Mouse (Mus musculus) lung, adult 18-20 months (tissue): ENCODE measurements around the gene Clcc1.

ENCODE experiments used
- DNase-seq, 2 experiments: peaks; one replicate each; pipeline ENCODE4 v3.0.0; 2022; ENCODE audit warnings: mixed read lengths in 2 of 2

Clcc1 gene

DNA sequence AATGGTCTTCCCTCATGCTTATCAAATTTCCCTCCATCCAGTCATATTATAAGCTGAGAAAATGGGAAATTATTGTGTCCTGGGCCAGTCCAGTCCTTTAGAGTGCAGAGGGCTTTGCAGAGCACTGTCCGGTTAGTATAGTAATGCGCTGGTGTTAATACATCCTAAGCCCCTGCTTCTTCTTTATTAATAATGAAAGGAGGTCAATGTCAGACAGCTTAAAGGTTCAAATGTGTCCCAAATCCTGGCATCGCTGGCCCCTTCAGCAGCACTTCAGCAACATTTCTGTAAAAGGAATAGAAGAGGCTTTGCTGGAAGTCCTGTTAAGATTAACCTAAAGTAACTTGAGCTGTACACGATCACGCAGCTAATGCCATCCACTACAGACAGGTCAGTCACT is 57.6 kb downstream of the Clcc1 start:
- DNase-seq: no peak

DNA sequence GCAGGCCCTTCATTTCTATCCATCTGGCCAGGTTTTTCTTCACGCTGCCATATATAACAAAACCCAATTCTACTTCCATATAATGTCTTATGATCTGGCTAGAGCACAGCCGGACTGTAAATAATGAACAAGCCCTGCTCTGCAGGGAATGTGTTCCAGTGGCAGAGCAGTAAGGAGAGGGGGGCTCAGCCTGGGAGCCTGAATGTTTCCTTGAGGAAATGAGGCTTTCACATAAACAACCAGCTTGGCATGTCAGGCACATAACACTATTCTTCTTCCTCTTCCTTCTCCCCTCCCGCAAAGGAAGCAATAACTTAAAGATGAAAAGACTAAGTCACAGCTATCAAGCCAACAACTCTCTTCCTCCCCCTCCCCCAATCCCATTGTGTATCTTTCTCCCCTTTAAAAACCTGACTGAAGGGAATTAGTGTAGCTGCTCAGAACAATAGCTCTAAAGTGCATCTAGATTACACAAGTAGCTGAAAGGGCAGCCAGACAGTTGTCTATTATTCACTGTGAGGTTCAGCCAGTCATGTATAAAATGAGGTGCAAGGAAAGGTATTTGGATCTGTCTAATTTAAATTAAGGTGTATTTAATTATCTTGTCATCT is 59.5 kb downstream of the Clcc1 start:
- DNase-seq: no peak

- DNase-seq: no peak
Measured at GRCm38 (mm10) chr3:108714837-108715236, 61.1 kb downstream of the Clcc1 start.

GRCm38 (mm10) chr3:108717896-108718502 is 64.3 kb downstream of the Clcc1 start:
- DNase-seq: no peak

DNA sequence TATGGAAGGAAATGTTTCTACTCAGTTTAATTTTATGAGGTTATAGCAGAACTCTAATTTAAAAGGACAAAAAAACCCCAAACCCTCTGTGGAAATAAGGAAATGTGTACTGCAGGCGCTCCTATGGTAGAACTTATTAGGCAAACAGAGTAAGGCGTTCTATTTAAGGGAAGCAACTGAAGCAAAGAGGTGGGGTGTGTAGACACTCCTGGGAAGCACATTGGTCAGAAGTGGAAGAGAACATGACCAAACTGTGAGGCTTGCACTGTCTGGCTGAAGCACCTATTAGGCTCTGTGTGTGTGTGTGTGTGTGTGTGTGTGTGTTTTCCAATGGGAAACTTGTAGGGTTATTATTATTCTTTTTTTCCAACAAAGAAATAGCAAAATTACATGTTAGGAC is 65.6 kb downstream of the Clcc1 start:
- no peak for DNase-seq

DNA sequence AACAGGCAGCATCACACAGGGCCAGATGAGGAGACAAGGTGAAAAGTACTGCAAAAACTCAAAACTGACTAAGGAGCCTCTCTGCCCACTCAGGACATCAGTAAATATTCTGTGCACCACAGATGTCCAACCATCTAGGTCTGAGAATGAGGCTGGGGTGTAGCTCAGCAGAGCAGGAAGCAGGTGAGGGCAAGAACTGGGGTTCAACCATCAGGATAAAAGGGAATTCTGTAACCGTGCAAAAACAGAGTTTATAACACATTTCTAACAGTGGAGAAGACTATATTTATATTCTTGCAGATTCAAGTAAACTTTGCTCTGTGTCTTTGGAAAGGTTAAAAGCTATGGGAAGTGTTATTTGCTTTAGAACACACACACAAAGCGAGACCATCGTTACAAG is 66.0 kb downstream of the Clcc1 start:
- no peak for DNase-seq

DNA sequence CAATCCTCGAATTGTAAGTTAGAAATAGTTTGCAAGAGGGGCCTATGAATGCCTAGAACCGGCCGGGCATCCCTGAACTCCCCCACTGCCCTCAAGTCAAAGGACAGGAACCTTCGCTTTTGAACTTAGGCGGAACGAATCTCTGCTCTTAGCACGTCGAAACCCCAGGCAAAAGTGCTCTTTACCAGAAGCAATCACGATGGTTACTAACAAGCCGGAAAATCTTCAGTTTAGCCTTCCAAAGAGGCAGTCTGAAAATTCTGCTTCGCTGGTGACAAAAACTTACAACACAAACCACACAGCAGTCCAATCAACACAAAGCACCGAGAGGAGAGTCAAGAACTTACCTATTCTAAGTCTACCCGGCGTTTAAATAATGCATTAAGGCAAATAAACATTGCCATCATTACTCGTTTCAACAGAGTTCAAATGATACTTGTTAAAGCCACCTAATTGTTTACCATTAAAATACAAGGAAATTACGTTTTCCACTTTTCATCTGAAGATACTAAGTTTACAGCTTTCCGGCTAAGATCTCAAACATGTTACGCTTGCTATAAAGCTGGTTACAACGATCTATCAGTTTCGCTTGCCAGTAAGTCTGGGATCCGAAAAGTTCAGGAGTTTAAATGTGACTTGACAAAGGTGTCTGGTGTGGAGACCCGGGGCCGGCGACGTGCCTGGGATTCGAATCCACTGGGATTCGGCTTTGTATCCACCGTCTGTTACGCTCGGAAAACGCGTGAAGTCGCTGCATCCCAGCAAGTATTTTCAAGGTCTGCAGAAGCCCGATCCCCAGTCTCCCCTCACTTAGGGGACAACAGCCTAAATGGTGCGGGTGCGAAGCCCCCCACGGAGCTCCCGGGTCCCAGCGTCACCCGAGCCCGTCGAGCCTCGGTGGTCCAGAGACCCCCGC is 67.6 kb downstream of the Clcc1 start:
- peak; percentile 23 to 30 for DNase-seq

- peak; percentile 93 to 95 for DNase-seq
Measured at GRCm38 (mm10) chr3:108722036-108722872, 68.5 kb downstream of the Clcc1 start, which contains the start of gene Gpsm2. TSS of gene Gpsm2 (minus strand) at chr3:108722309.

GRCm38 (mm10) chr3:108726413-108726812 is 72.7 kb downstream of the Clcc1 start:
- DNase-seq: no peak

DNA sequence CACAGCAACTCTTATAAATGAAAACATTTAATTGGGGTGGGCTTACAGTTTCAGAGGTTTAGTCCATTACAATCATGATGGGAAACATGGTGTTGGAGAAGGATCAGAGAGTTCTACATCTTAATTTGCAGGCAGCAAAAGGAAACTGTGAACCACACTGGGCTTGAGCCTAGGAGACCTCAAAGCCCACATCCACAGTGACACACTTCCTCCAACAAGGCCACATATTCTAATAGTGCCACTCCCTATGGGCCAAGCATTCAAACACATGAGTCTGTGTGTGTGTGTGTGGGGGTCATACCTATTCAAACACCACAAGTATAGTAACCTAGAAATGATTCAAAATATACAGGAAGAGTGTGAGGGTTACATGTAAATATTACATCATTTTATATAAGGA is 73.6 kb downstream of the Clcc1 start:
- no peak for DNase-seq

GRCm38 (mm10) chr3:108727776-108728175 is 74.1 kb downstream of the Clcc1 start:
- no peak for DNase-seq
